Mouse (Mus musculus) liver, embryonic 14.5 days (tissue): ENCODE measurements at regions not wholly inside any gene's neighbourhood (a gene's known extent, or its start where the extent isn't known, plus 50 kb on each side); places are given as distances from the start of the nearest gene placed in this dataset.

Experiments
- CTCF ChIP-seq: IDR thresholded peaks from 2 replicates; pipeline ENCODE4 v1.5.1; 2016; ENCODE audit warnings: antibody characterized with exemption, low read depth, control low read depth
- EP300 ChIP-seq: IDR thresholded peaks from 2 replicates; pipeline ENCODE4 v1.6.1; 2016; ENCODE audit warnings: antibody characterized with exemption, low read depth

- TF ChIP-seq CTCF (peak; percentile 76), EP300 (no peak)
Observed at GRCm38 (mm10) chr3:9076696-9077095, 533.2 kb downstream of the Zfp704 start.
